Mouse (Mus musculus): Measurements from ENCODE around the gene Zfp781.
"Not testable (repeated sequence)": the region's sequence is repeated elsewhere in the genome, so short reads cannot be mapped to it uniquely, and the experiment has no call there.

DNA sequence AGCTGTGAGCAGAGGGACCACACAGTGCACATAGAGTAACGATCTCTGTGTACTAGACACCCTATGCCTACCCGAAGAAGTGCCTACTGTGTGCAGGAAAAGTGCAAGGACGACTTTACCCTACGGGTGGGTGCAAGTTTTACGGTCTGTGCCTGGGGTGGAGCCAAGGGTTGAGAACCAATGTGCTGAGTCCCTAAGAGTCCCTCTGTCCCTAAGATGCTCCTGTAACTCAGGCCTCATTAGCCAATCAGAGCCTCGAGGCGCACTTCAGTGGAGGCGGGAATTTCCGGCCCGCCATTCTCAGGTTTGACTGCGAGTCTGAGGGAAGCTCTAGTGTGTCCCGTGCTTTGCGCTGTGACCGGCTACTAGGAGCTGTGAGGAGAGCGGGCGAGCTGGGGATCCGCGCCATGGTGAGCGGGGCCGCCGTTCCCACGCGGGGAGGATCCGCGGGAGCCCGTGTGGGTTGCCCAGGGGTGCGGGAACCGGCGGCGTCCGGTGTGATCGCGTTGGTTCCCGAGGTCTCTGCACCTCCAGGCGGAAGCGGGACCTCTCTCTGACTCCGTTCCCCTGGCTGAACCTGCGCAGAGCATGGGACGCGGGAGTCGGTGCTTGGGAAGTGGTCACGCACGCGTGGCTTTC, 48.2 kb upstream of the Zfp781 start:
- TF ChIP-seq CTCF, EP300 (IDR thresholded peaks at IDR 0.05): not testable (repeated sequence)
